Mouse (Mus musculus) c-Kit-positive CD71-negative TER-119-negative erythroid progenitor cells, embryonic 14.5 days (primary cell): ENCODE data around the gene Dcaf8.
"Not testable (repeated sequence)": the region's sequence is repeated elsewhere in the genome, so short reads cannot be mapped to it uniquely, and the experiment has no call there.

Source experiments
- DNase-seq: peaks from one replicate; pipeline ENCODE4 v3.0.0-alpha.2; 2013; ENCODE audit warnings: low read depth

Gene Dcaf8

GRCm38 (mm10) chr1:172218164-172218910 lies 70.5 kb downstream of the Dcaf8 start:
- no peak for DNase-seq

- no peak for DNase-seq
These were observed 71.8 kb downstream of the Dcaf8 start, which contains the start of gene Casq1 for GRCm38 (mm10) chr1:172219451-172220406. Gene Casq1 (minus strand): TSS chr1:172219868.

GRCm38 (mm10) chr1:172220414-172220813 lies 72.5 kb downstream of the Dcaf8 start:
- DNase-seq: no peak

GRCm38 (mm10) chr1:172221297-172222063 lies 73.6 kb downstream of the Dcaf8 start:
- no peak for DNase-seq

- DNase-seq: no peak
These were observed 80.3 kb downstream of the Dcaf8 start for GRCm38 (mm10) chr1:172228209-172228608.

- no peak for DNase-seq
These were observed 81.3 kb downstream of the Dcaf8 start for GRCm38 (mm10) chr1:172229215-172229614.

- DNase-seq: no peak
These were observed 93.2 kb downstream of the Dcaf8 start for GRCm38 (mm10) chr1:172240945-172241708.

- DNase-seq: no peak
These were observed 94.5 kb downstream of the Dcaf8 start for GRCm38 (mm10) chr1:172242401-172242800.

GRCm38 (mm10) chr1:172243547-172244205 lies 95.8 kb downstream of the Dcaf8 start:
- no peak for DNase-seq

GRCm38 (mm10) chr1:172244645-172245044 lies 96.8 kb downstream of the Dcaf8 start:
- not testable (repeated sequence) for DNase-seq
